8 mouse cellular contexts compared by ENCODE assay signal in the genomic region with DNA sequence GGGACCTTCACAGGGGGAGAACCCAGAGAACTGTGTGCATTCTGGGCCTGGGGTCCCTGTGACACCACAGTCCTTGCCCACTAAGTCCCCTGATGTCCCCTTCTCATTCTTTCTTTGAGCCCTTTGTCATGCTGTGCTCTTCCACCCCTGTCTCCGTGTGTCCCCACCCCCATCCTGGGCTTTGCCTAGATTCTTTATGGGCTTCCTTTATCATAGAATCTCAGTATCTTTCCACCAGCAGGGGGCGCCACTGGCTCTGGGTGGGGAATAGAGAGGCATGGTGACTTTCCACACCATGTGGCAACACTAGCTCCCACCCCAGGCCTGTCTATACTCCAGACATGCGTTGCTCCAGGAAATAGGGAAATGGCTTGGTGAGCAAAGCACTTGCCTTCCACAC. TPM values are rescaled to one million over a fixed set of nuclear protein-coding genes. Genes with fewer than 3 reads are reported as not detected.
DNase-seq lines count a peak whose midpoint lies in the region; ATAC-seq and TF ChIP-seq lines count a peak whose summit lies in the region.

No protein-coding gene starts in this region.

- H3K9me3 ChIP-seq in hindbrain, embryonic 13.5 days = no peaks in the 10 kb centered on the region

- H3K4me3 ChIP-seq in hindbrain, embryonic 13.5 days = no peak overlapping the region

- DNase-seq in Patski (ENCODE audit: low read depth, low spot score) = peak; percentile 73
- peak; percentile 98 to 99 for DNase-seq in cerebellum, postnatal 10 days
- peak; percentile 68 to 80 for DNase-seq in frontal cortex, postnatal 14 days (ENCODE audit: low spot score in 2 of 2)
- DNase-seq in layer of hippocampus, postnatal 14 days (ENCODE audit: low spot score in 2 of 2) = peak; percentile 85 to 89
- peak; percentile 99 for DNase-seq in lung, postnatal 14 days
- DNase-seq in ovary, postnatal 36 days (ENCODE audit: low spot score) = peak; percentile 79
- peak; percentile 90 for DNase-seq in thymus, postnatal 14 days

- no peaks in the 10 kb centered on the region for H3K27me3 ChIP-seq in Patski
- peaks cover 9% of the 10 kb centered on the region; the same call in 1 of the 2 replicates for H3K27me3 ChIP-seq in hindbrain, embryonic 13.5 days

- in situ Hi-C loops in Patski (cut with MboI; ENCODE audit: low pct_unique_long_range_greater_than_20kb) = loop anchor here (5.0 kb wide), 1 partner anchor 151 kb away; no protein-coding TSS in a partner anchor

- CTCF ChIA-PET in Patski (lab: Charles Lee) = interaction anchor here (0.7 to 4.4 kb wide), 23 partner anchors 10 to 351 kb away, joined by 3 to 68 read pairs (median 3); partner anchors contain the start of gene Fam53b

- POLR2A ChIA-PET in Patski (lab: Charles Lee) = interaction anchor here (1.8 kb wide), 2 partner anchors 154 to 156 kb away, joined by 4 to 8 read pairs; no protein-coding TSS in a partner anchor

- no peaks in the 10 kb centered on the region for H3K36me3 ChIP-seq in hindbrain, embryonic 13.5 days

- ATAC-seq in Patski = peak; percentile 40
- ATAC-seq in hindbrain, embryonic 13.5 days (ENCODE audit: low FRiP score) = peak; percentile 46

- H3K27ac ChIP-seq in hindbrain, embryonic 13.5 days = 0 out of 2 replicates have a peak overlapping the region, but pooled peaks have one; percentile 44

- no peak for TF ChIP-seq CTCF in Patski (IDR thresholded peaks at IDR 0.05)

- no peak overlapping the region for H3K4me2 ChIP-seq in hindbrain, embryonic 13.5 days

- H3K9ac ChIP-seq in hindbrain, embryonic 13.5 days = no peak overlapping the region

- H3K4me1 ChIP-seq in hindbrain, embryonic 13.5 days (replicated peaks) = peaks cover 25% of the 10 kb centered on the region

- 4% methylated on average over 3 of the region's 3 CpGs for WGBS in hindbrain, embryonic 13.5 days

RNA-seq across cellular contexts. Expression of gene Lhpp, which starts 46.1 kb away (rescaled TPM):
- polyA plus RNA-seq in Patski (2021) = 23.6 TPM
- 30.7 and 30.9 TPM in 2 replicates for polyA plus RNA-seq in hindbrain, embryonic 13.5 days (2015; fragmentation: Nextera tagmentation; extraction: Ambion mirVana)
- 10 to 100 TPM; 30.5 to 31.2 TPM for total RNA-seq in layer of hippocampus, postnatal 14 days (2021)

RNA-seq across cellular contexts. Expression of gene Nkx1-2, which starts 57.1 kb away (rescaled TPM):
- polyA plus RNA-seq in Patski (2021) = 0.26 TPM
- polyA plus RNA-seq in hindbrain, embryonic 13.5 days (2015; fragmentation: Nextera tagmentation; extraction: Ambion mirVana) = 0.62 and 0.80 TPM in 2 replicates
- total RNA-seq in layer of hippocampus, postnatal 14 days (2021) = not detected
